Mouse (Mus musculus) kidney, adult 2 months (tissue): Measurements from ENCODE around the gene Igfbp1.
A peak's percentile ranks its signal among the peaks of the same experiment; 100 is the strongest.

ENCODE experiments used
- CTCF ChIP-seq: fragments of 200-500 bp; conservative IDR thresholded peaks from 2 replicates; pipeline ENCODE4 v1.5.1; 2011; ENCODE audit warnings: low read depth, mild to moderate bottlenecking, control low read depth, low read length, moderate library complexity, mixed read lengths; ENCODE audit not compliant: insufficient read depth, insufficient read length
- POLR2A ChIP-seq: fragments of 200-500 bp; IDR thresholded peaks from one replicate; pipeline ENCODE4 v1.6.1; 2011; ENCODE audit warnings: low read depth, low read length, control low read depth

- TF ChIP-seq CTCF (peak; percentile 30; the same call in 1 of the 2 replicates), POLR2A (no peak)
Observed at GRCm38 (mm10) chr11:7194432-7195311, 2.9 kb upstream of the Igfbp1 start.
